8 mouse cellular contexts compared by ENCODE assay signal in genomic region chr4:124752281-124753199, GRCm38 (mm10). TPM values are rescaled to one million over a fixed set of nuclear protein-coding genes. Genes with fewer than 3 reads are reported as not detected.
DNase-seq lines count a peak whose midpoint lies in the region; ATAC-seq and TF ChIP-seq lines count a peak whose summit lies in the region.

No protein-coding gene starts in this region.

- 17% methylated on average over 15 of the region's 15 CpGs for WGBS in heart, embryonic 15.5 days
- WGBS in lung, adult 2 months, result 10% methylated on average over 15 of the region's 15 CpGs
- 30% methylated on average over 15 of the region's 15 CpGs for WGBS in olfactory bulb, adult 2 months

- H3K4me3 ChIP-seq in heart, embryonic 15.5 days, result peak overlapping the region; percentile 92
- H3K4me3 ChIP-seq in lung, adult 2 months (replicated peaks; ENCODE audit: extremely low read depth, low read depth, low read length), result peak overlapping the region; percentile 85
- peak overlapping the region; percentile 74 for H3K4me3 ChIP-seq in olfactory bulb, adult 2 months (ENCODE audit: insufficient read depth, low read depth, low read length)

- TF ChIP-seq POLR2A in lung, adult 2 months (IDR thresholded peaks at IDR 0.05; ENCODE audit: borderline replicate concordance, extremely low read depth, low read depth, low read length), result no peak
- TF ChIP-seq POLR2A in olfactory bulb, adult 2 months (IDR thresholded peaks at IDR 0.05; ENCODE audit: insufficient read depth, low read depth, low read length), result no peak

- ATAC-seq in heart, embryonic 15.5 days (replicated peaks; ENCODE audit: insufficient number of reproducible peaks, insufficient read depth, low FRiP score, low read depth), result no peak
- peak; percentile 48 for ATAC-seq in inflammation-experienced regulatory T-cells, adult 6 months

- TF ChIP-seq CTCF in lung, adult 2 months (IDR thresholded peaks at IDR 0.05; ENCODE audit: insufficient read depth, low read length), result 0 out of 2 replicates have a peak, but pooled peaks have one; percentile 21
- TF ChIP-seq CTCF in olfactory bulb, adult 2 months (IDR thresholded peaks at IDR 0.05; ENCODE audit: insufficient read depth, low read depth, low read length), result no peak

- no peak for DNase-seq in heart, adult 9 months (ENCODE audit: low spot score in 2 of 2)
- DNase-seq in embryo, embryonic 11 days, result peak; percentile 32
- peak; percentile 70 for DNase-seq in lung, adult 2 months
- DNase-seq in left cerebral cortex, adult 11 months (ENCODE audit: low spot score), result no peak
- no peak for DNase-seq in cerebellum, postnatal 4 days (ENCODE audit: low spot score in 2 of 2)

- H3K9me3 ChIP-seq in heart, embryonic 15.5 days (replicated peaks), result no peaks in the 10 kb centered on the region

- no peaks in the 10 kb centered on the region for H3K36me3 ChIP-seq in heart, embryonic 15.5 days

- peaks cover 31% of the 10 kb centered on the region for H3K4me1 ChIP-seq in heart, embryonic 15.5 days (replicated peaks)
- H3K4me1 ChIP-seq in lung, adult 2 months (ENCODE audit: control insufficient read depth, insufficient read depth, low read length), result peaks cover 27% of the 10 kb centered on the region
- H3K4me1 ChIP-seq in olfactory bulb, adult 2 months (ENCODE audit: control insufficient read depth, insufficient read depth, low read length), result peaks cover 18% of the 10 kb centered on the region

- peak overlapping the region; percentile 97 for H3K4me2 ChIP-seq in heart, embryonic 15.5 days

- peak overlapping the region; percentile 47; the same call in 1 of the 2 replicates for H3K27ac ChIP-seq in heart, embryonic 15.5 days
- no peak overlapping the region for H3K27ac ChIP-seq in olfactory bulb, adult 2 months (ENCODE audit: insufficient read depth, low read depth, low read length)

- H3K9ac ChIP-seq in heart, embryonic 15.5 days, result peak overlapping the region; percentile 77

- H3K27me3 ChIP-seq in heart, embryonic 15.5 days, result no peaks in the 10 kb centered on the region

RNA-seq across cellular contexts. Expression of gene Inpp5b, which starts 10.9 kb away (rescaled TPM):
- polyA plus RNA-seq in heart, embryonic 15.5 days (2015; fragmentation: Nextera tagmentation; extraction: Ambion mirVana), result 13.7 and 15.5 TPM in 2 replicates
- 100 to 1,000 TPM in 2 of 3 experiments, 10 to 100 TPM in 1; 93.6 to 120 (median 110) TPM for polyA plus RNA-seq in inflammation-experienced regulatory T-cells, adult 6 months (2017; shearing (Covaris generic))
- polyA plus RNA-seq in lung, adult 2 months (2012; rRNA removed), result 62.1 and 93.3 TPM in 2 replicates
- polyA plus RNA-seq in olfactory bulb, adult 2 months (2012; ENCODE audit: insufficient read depth, insufficient read length, low replicate concordance, missing spikeins), result not detected in 2 replicates

RNA-seq across cellular contexts. Expression of gene Sf3a3, which starts 38.0 kb away (rescaled TPM):
- 73.6 and 86.5 TPM in 2 replicates for polyA plus RNA-seq in heart, embryonic 15.5 days (2015; fragmentation: Nextera tagmentation; extraction: Ambion mirVana)
- 100 to 1,000 TPM; 106 to 117 (median 115) TPM for polyA plus RNA-seq in inflammation-experienced regulatory T-cells, adult 6 months (2017; shearing (Covaris generic))
- 8.1 and 11.5 TPM in 2 replicates for polyA plus RNA-seq in lung, adult 2 months (2012; rRNA removed)
- not detected in 2 replicates for polyA plus RNA-seq in olfactory bulb, adult 2 months (2012; ENCODE audit: insufficient read depth, insufficient read length, low replicate concordance, missing spikeins)

RNA-seq across cellular contexts. Expression of gene Mtf1, which starts 49.4 kb away (rescaled TPM):
- polyA plus RNA-seq in heart, embryonic 15.5 days (2015; fragmentation: Nextera tagmentation; extraction: Ambion mirVana), result 10.1 and 10.6 TPM in 2 replicates
- polyA plus RNA-seq in inflammation-experienced regulatory T-cells, adult 6 months (2017; shearing (Covaris generic)), result 10 to 100 TPM; 12.6 to 20.4 (median 16.9) TPM
- polyA plus RNA-seq in lung, adult 2 months (2012; rRNA removed), result 6.5 and 8.0 TPM in 2 replicates
- polyA plus RNA-seq in olfactory bulb, adult 2 months (2012; ENCODE audit: insufficient read depth, insufficient read length, low replicate concordance, missing spikeins), result not detected in 2 replicates

RNA-seq across cellular contexts. Expression of gene Fhl3, which starts 52.0 kb away (rescaled TPM):
- polyA plus RNA-seq in heart, embryonic 15.5 days (2015; fragmentation: Nextera tagmentation; extraction: Ambion mirVana), result 6.2 and 7.5 TPM in 2 replicates
- polyA plus RNA-seq in inflammation-experienced regulatory T-cells, adult 6 months (2017; shearing (Covaris generic)), result 10 to 100 TPM in 2 of 3 experiments, 1 to 10 TPM in 1; 8.2 to 15.6 (median 13.5) TPM
- 15.1 and 36.7 TPM in 2 replicates for polyA plus RNA-seq in lung, adult 2 months (2012; rRNA removed)
- polyA plus RNA-seq in olfactory bulb, adult 2 months (2012; ENCODE audit: insufficient read depth, insufficient read length, low replicate concordance, missing spikeins), result not detected in 2 replicates

RNA-seq across cellular contexts. Expression of gene Utp11, which starts 59.1 kb away (rescaled TPM):
- polyA plus RNA-seq in heart, embryonic 15.5 days (2015; fragmentation: Nextera tagmentation; extraction: Ambion mirVana), result 42.6 and 47.5 TPM in 2 replicates
- 10 to 100 TPM; 84.4 to 92.4 (median 85.0) TPM for polyA plus RNA-seq in inflammation-experienced regulatory T-cells, adult 6 months (2017; shearing (Covaris generic))
- polyA plus RNA-seq in lung, adult 2 months (2012; rRNA removed), result 4.4 and 7.2 TPM in 2 replicates
- not detected in 2 replicates for polyA plus RNA-seq in olfactory bulb, adult 2 months (2012; ENCODE audit: insufficient read depth, insufficient read length, low replicate concordance, missing spikeins)

Comparison
In these comparisons a context has a peak if more than half of its experiments do, and no peak if none do; other contexts are left out.
1. DNase-seq: peak in embryo, embryonic 11 days (single experiment) and lung, adult 2 months (single experiment); none in heart, adult 9 months (0 of 2), left cerebral cortex, adult 11 months (single experiment) and cerebellum, postnatal 4 days (0 of 2).
2. Peak in every context shown above with its lines, with median percentiles within 50 percentile points of each other: H3K4me3 ChIP-seq.